Mouse (Mus musculus) cerebellum, adult 8-10 months (tissue): ENCODE results near the gene Cog5.

ENCODE experiments used
- DNase-seq: peaks from one replicate; pipeline ENCODE4 v3.0.0; 2022

The Cog5 gene

GRCm38 (mm10) chr12:31947476-31947875 lies 292.8 kb downstream of the Cog5 start:
- DNase-seq, result no peak

- no peak for DNase-seq
Measured at GRCm38 (mm10) chr12:31948101-31949000, 293.7 kb downstream of the Cog5 start.

- DNase-seq, result peak; percentile 81
Measured at GRCm38 (mm10) chr12:31949193-31949741, 294.6 kb downstream of the Cog5 start.

- DNase-seq, result peak; percentile 100
Measured at GRCm38 (mm10) chr12:31949759-31950658, 295.3 kb downstream of the Cog5 start, which contains the start of gene Hbp1. Gene Hbp1, minus strand, starts transcription at chr12:31950535.

- no peak for DNase-seq
Measured at GRCm38 (mm10) chr12:31950659-31951031, 296.0 kb downstream of the Cog5 start.

- DNase-seq, result no peak
Measured at GRCm38 (mm10) chr12:31955843-31956242, 301.2 kb downstream of the Cog5 start.

- DNase-seq, result no peak
Measured at GRCm38 (mm10) chr12:31964074-31964473, 309.4 kb downstream of the Cog5 start.

GRCm38 (mm10) chr12:31965517-31966212 lies 311.0 kb downstream of the Cog5 start:
- DNase-seq, result no peak

GRCm38 (mm10) chr12:31966405-31966804 lies 311.7 kb downstream of the Cog5 start:
- DNase-seq, result no peak

- peak; percentile 38 for DNase-seq
Measured at GRCm38 (mm10) chr12:31967536-31967935, 312.9 kb downstream of the Cog5 start.

GRCm38 (mm10) chr12:31969111-31969510 lies 314.4 kb downstream of the Cog5 start:
- DNase-seq, result no peak

GRCm38 (mm10) chr12:31971547-31971946 lies 316.9 kb downstream of the Cog5 start:
- no peak for DNase-seq

- peak; percentile 25 for DNase-seq
Measured at GRCm38 (mm10) chr12:31973473-31974172, 319.0 kb downstream of the Cog5 start.

GRCm38 (mm10) chr12:31976544-31976943 lies 321.9 kb downstream of the Cog5 start:
- no peak for DNase-seq

- DNase-seq, result no peak
Measured at GRCm38 (mm10) chr12:31977613-31978195, 323.0 kb downstream of the Cog5 start.

- peak; percentile 52 for DNase-seq
Measured at GRCm38 (mm10) chr12:31983238-31983637, 328.6 kb downstream of the Cog5 start.

- DNase-seq, result no peak
Measured at GRCm38 (mm10) chr12:31983769-31984168, 329.1 kb downstream of the Cog5 start.

GRCm38 (mm10) chr12:31984206-31984605 lies 329.5 kb downstream of the Cog5 start:
- DNase-seq, result no peak

GRCm38 (mm10) chr12:31984664-31985063 lies 330.0 kb downstream of the Cog5 start:
- no peak for DNase-seq

- no peak for DNase-seq
Measured at GRCm38 (mm10) chr12:31985738-31986137, 331.1 kb downstream of the Cog5 start.

- no peak for DNase-seq
Measured at GRCm38 (mm10) chr12:31986463-31986862, 331.8 kb downstream of the Cog5 start.
